Mouse (Mus musculus) brain, embryonic 14.5 days (tissue): ENCODE measurements at regions not wholly inside any gene's neighbourhood (a gene's known extent, or its start where the extent isn't known, plus 50 kb on each side); places are given as distances from the start of the nearest gene placed in this dataset.
"Not testable (repeated sequence)": the region's sequence is repeated elsewhere in the genome, so short reads cannot be mapped to it uniquely, and the experiment has no call there.

ENCODE experiments used
- DNase-seq: peaks from one replicate; pipeline ENCODE4 v3.0.0-alpha.2; 2011; ENCODE audit warnings: low read depth
- CTCF ChIP-seq: fragments of 200-500 bp; IDR thresholded peaks from 2 replicates; pipeline ENCODE4 v1.5.1; 2012; ENCODE audit warnings: inconsistent platforms, mild to moderate bottlenecking, moderate library complexity, borderline replicate concordance; ENCODE audit not compliant: insufficient read depth, insufficient read length; ENCODE audit errors: extremely low read depth
- POLR2A ChIP-seq: fragments of 200-500 bp; IDR thresholded peaks from 2 replicates; pipeline ENCODE4 v1.6.1; 2012; ENCODE audit warnings: mild to moderate bottlenecking, inconsistent platforms, borderline replicate concordance; ENCODE audit not compliant: poor library complexity, insufficient read depth, insufficient read length, severe bottlenecking; ENCODE audit errors: extremely low read depth

GRCm38 (mm10) chr6:16765354-16765753 is 132.9 kb downstream of the Tfec start:
- TF ChIP-seq CTCF (no peak), POLR2A (no peak)

GRCm38 (mm10) chr6:16764707-16765106 is 133.5 kb downstream of the Tfec start:
- peak; percentile 10 for DNase-seq
- TF ChIP-seq POLR2A = no peak
- no peak for TF ChIP-seq CTCF

More at GRCm38 (mm10) chr6:16765354-16765753, 132.9 kb downstream of the Tfec start:
- DNase-seq = no peak

GRCm38 (mm10) chr6:16755044-16755443 is 143.2 kb downstream of the Tfec start:
- DNase-seq = not testable (repeated sequence)

- no peak for TF ChIP-seq POLR2A
- no peak for TF ChIP-seq CTCF
- DNase-seq = no peak
Measured at GRCm38 (mm10) chr6:16733184-16733583, 165.1 kb downstream of the Tfec start.

- DNase-seq = no peak
- TF ChIP-seq POLR2A (no peak), CTCF (no peak)
Measured at GRCm38 (mm10) chr6:16732095-16732494, 166.1 kb downstream of the Tfec start.

- DNase-seq = peak; percentile 94
- no peak for TF ChIP-seq CTCF
- TF ChIP-seq POLR2A = no peak
Measured at GRCm38 (mm10) chr6:16727256-16727890, 170.9 kb downstream of the Tfec start.

- TF ChIP-seq CTCF (no peak), POLR2A (no peak)
- DNase-seq = no peak
Measured at GRCm38 (mm10) chr6:16725256-16725655, 173.0 kb downstream of the Tfec start.

GRCm38 (mm10) chr6:16704496-16704895 is 193.7 kb downstream of the Tfec start:
- no peak for TF ChIP-seq POLR2A
- TF ChIP-seq CTCF = no peak
- DNase-seq = peak; percentile 62

GRCm38 (mm10) chr6:16703412-16703746 is 194.9 kb downstream of the Tfec start:
- no peak for TF ChIP-seq POLR2A
- no peak for TF ChIP-seq CTCF
- no peak for DNase-seq

- TF ChIP-seq POLR2A (no peak), CTCF (no peak)
- peak; percentile 74 for DNase-seq
Measured at GRCm38 (mm10) chr6:16702706-16703411, 195.4 kb downstream of the Tfec start.

- TF ChIP-seq POLR2A = no peak
- no peak for TF ChIP-seq CTCF
- no peak for DNase-seq
Measured at GRCm38 (mm10) chr6:16697285-16697684, 201.0 kb downstream of the Tfec start.

- no peak for TF ChIP-seq POLR2A
- TF ChIP-seq CTCF = peak; percentile 29; the same call in 1 of the 2 replicates
- DNase-seq = peak; percentile 74
Measured at GRCm38 (mm10) chr6:16668004-16668403, 230.2 kb downstream of the Tfec start.
